Comparison of ENCODE assay signal across 8 mouse cellular contexts in genomic region chr10:59880029-59880386, GRCm38 (mm10). TPM values are rescaled to one million over a fixed set of nuclear protein-coding genes. Genes with fewer than 3 reads are reported as not detected.
DNase-seq lines count a peak whose midpoint lies in the region; ATAC-seq and TF ChIP-seq lines count a peak whose summit lies in the region.

No protein-coding gene starts in this region.

- no peak for TF ChIP-seq CTCF in gastrocnemius, adult 2 months (IDR thresholded peaks at IDR 0.05)
- TF ChIP-seq CTCF in E14TG2a.4 (conservative IDR thresholded peaks at IDR 0.05; ENCODE audit: low read length) = no peak

- peak overlapping the region; percentile 92 for H3K4me3 ChIP-seq in gastrocnemius, adult 2 months
- peak overlapping the region; percentile 98 for H3K4me3 ChIP-seq in E14TG2a.4 (replicated peaks; ENCODE audit: low read length)

- 0 out of 2 replicates have a peak, but pooled peaks have one; percentile 17 for ATAC-seq in granulocyte monocyte progenitor cell, adult 5-6 weeks (replicated peaks; ENCODE audit: poor library complexity, severe bottlenecking)

- H3K27me3 ChIP-seq in E14TG2a.4 (ENCODE audit: insufficient read depth, low read length) = peaks cover 4% of the 10 kb centered on the region; the same call in 1 of the 2 replicates

- intact Hi-C loops in gastrocnemius, adult 2 months (cut with DNase I) = no loop called here

- H3K27ac ChIP-seq in gastrocnemius, adult 2 months = peak overlapping the region; percentile 98

- no peaks in the 10 kb centered on the region for H3K9me3 ChIP-seq in E14TG2a.4 (ENCODE audit: low read length)

- no peak for DNase-seq in gastrocnemius, adult 2 months
- no peak for DNase-seq in gastrocnemius, postnatal 4 days (ENCODE audit: low spot score in 2 of 2)
- DNase-seq in lung, postnatal 36 days = peak; percentile 83
- DNase-seq in B cell, adult 2 months = no peak
- DNase-seq in thymus, postnatal 10 days (ENCODE audit: low spot score in 2 of 2) = no peak
- DNase-seq in kidney, postnatal 25 days = no peak

- peaks cover 44% of the 10 kb centered on the region for H3K4me1 ChIP-seq in E14TG2a.4 (replicated peaks; ENCODE audit: low read depth, low read length)

- H3K36me3 ChIP-seq in E14TG2a.4 (ENCODE audit: insufficient read depth, low read length) = peaks cover 33% of the 10 kb centered on the region

RNA-seq across cellular contexts. Expression of gene Dnajb12, which starts 0.7 kb away (rescaled TPM):
- 10 to 100 TPM; 60.4 to 77.5 TPM for total RNA-seq in gastrocnemius, adult 2 months (2021)
- 10 to 100 TPM; 45.0 to 51.3 TPM for total RNA-seq in gastrocnemius, postnatal 4 days (2021)
- total RNA-seq in granulocyte monocyte progenitor cell, adult 5-6 weeks (2014; fragmentation: Nextera tagmentation) = 18.8 and 26.9 TPM in 2 replicates
- total RNA-seq in granulocyte monocyte progenitor cell, adult 5-6 weeks (2017) = 14.3 and 25.0 TPM in 2 replicates
